Mouse (Mus musculus) MEL (cell line): ENCODE results near the gene Btd.

Source experiments
- CTCF ChIP-seq, 3 experiments: IDR thresholded peaks in 2 of 3; conservative IDR thresholded peaks in 1 of 3; 2 replicates each; pipeline ENCODE4 v1.5.1; 2011 to 2012; ENCODE audit warnings: low read length in 3 of 3, low read depth in 2 of 3, mild to moderate bottlenecking in 2 of 3, improper control_type of control experiment in 1 of 3, inconsistent platforms in 1 of 3, mixed read lengths in 1 of 3, moderate library complexity in 1 of 3; ENCODE audit not compliant: control insufficient read depth in 1 of 3, insufficient read depth in 1 of 3, poor library complexity in 1 of 3, severe bottlenecking in 1 of 3
- EP300 ChIP-seq, 2 experiments: IDR thresholded peaks; 2 replicates each; pipeline ENCODE4 v1.6.1; 2011; ENCODE audit warnings: improper control_type of control experiment in 2 of 2, low read length in 2 of 2, low read depth in 1 of 2, mild to moderate bottlenecking in 1 of 2
- NRF1 ChIP-seq: IDR thresholded peaks from 2 replicates; pipeline ENCODE4 v1.6.1; 2014; ENCODE audit warnings: low read depth, mild to moderate bottlenecking, inconsistent platforms, low read length, improper control_type of control experiment, moderate library complexity; ENCODE audit not compliant: poor library complexity, insufficient read depth, severe bottlenecking
- POLR2A ChIP-seq, 2 experiments: IDR thresholded peaks; 2 replicates each; pipeline ENCODE4 v1.6.1; 2011 to 2012; ENCODE audit warnings: low read length in 2 of 2, mild to moderate bottlenecking in 2 of 2, control low read depth in 1 of 2, improper control_type of control experiment in 1 of 2, low read depth in 1 of 2, moderate library complexity in 1 of 2; ENCODE audit not compliant: control insufficient read depth in 1 of 2, insufficient read depth in 1 of 2, poor library complexity in 1 of 2
- TCF12 ChIP-seq: IDR thresholded peaks from 2 replicates; pipeline ENCODE4 v1.6.1; 2014; ENCODE audit warnings: low read depth, mild to moderate bottlenecking, inconsistent platforms, low read length, improper control_type of control experiment, moderate library complexity

- peak; percentile 52 to 91 for TF ChIP-seq EP300 (IDR thresholded peaks at IDR 0.05; ENCODE audit: low read depth in 1 of 2, low read length in 2 of 2)
- no peak for TF ChIP-seq CTCF (IDR thresholded peaks at IDR 0.05 in 2 of 3, conservative IDR thresholded peaks at IDR 0.05 in 1 of 3; ENCODE audit: control insufficient read depth in 1 of 3, insufficient read depth in 1 of 3, low read depth in 2 of 3, low read length in 3 of 3, poor library complexity in 1 of 3, severe bottlenecking in 1 of 3)
- no peak for TF ChIP-seq NRF1
- TF ChIP-seq POLR2A (IDR thresholded peaks at IDR 0.05; ENCODE audit: control insufficient read depth in 1 of 2, insufficient read depth in 1 of 2, low read depth in 1 of 2, low read length in 2 of 2, poor library complexity in 1 of 2), result peak in 1 of 2 experiments; percentile 9; a peak in 1 of 4 replicates
- TF ChIP-seq TCF12, result peak; percentile 81
Observed at GRCm38 (mm10) chr14:31664100-31664902, 23.5 kb downstream of the Btd start.
